Mouse (Mus musculus): ENCODE data around the gene Col5a2. TPM values are rescaled to one million over a fixed set of nuclear protein-coding genes. Genes with fewer than 3 reads are reported as not detected.
"Not testable (repeated sequence)": the region's sequence is repeated elsewhere in the genome, so short reads cannot be mapped to it uniquely, and the experiment has no call there.

The Col5a2 gene
- polyA plus RNA-seq (2011; ENCODE audit: insufficient read depth, insufficient read length, low read depth, missing spikeins): 2.9 and 3.0 TPM in 2 replicates

DNA sequence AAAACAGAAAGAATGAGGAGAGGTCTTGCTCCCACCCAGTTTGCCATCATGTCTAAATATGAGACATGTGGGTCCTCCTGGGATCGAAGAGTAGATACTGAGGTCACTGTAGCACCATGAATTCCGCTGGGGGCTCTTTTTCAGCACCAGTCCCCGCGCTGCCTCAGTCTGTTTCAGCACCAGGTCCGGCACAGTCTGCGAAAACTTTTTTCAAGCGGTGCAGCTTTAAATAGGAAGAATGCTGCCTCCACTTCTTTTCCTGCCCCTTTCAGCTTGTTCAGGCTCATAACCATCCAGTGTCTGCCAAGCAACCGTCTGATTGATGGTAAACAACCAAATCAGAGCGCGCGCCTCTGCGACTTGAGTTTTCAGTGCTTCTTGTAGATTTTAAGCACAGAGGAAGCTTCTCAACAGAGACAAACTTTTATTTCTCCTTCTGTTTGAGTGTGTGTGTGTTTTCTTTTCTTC lies at the start of gene Col5a2:
Gene Col5a2 (minus strand): TSS at position 418 of the 468 bp plus-strand sequence.
- H3K36me3 ChIP-seq (ENCODE audit: control insufficient read depth, insufficient read depth, low read length, poor library complexity, severe bottlenecking): no peaks in the 10 kb centered on the region

DNA sequence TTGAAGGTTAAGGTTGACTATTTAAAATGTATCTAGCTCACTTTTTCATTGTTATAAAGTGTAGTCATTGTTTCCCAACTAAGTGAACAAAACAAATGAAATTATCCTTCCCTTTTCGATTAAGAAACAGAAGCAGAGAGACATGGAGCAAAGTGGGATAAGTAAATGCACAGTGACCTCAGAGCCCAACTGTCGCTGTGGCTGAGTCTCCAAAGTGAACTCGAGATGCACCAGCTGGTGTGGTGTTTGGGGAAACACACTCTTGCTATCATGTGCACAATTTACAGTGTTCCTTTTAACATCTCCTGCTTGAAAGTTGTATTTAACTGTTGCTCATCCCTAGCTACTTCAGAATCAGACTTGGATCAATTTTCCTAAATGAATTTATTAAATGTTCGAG lies 47.4 kb upstream of the Col5a2 start:
- no peak overlapping the region for H3K27ac ChIP-seq (ENCODE audit: insufficient read depth, low read length)
- no peaks in the 10 kb centered on the region for H3K36me3 ChIP-seq (ENCODE audit: control insufficient read depth, insufficient read depth, low read length, poor library complexity, severe bottlenecking)
- no peaks in the 10 kb centered on the region for H3K27me3 ChIP-seq (ENCODE audit: control insufficient read depth, insufficient read depth, low read length, poor library complexity, severe bottlenecking)
- H3K9ac ChIP-seq (ENCODE audit: low read depth, poor library complexity, severe bottlenecking): no peak overlapping the region
- peaks cover 3% of the 10 kb centered on the region; the same call in 1 of the 2 replicates for H3K9me3 ChIP-seq (replicated peaks; ENCODE audit: control insufficient read depth, insufficient read depth, low read length, poor library complexity, severe bottlenecking)
- TF ChIP-seq CTCF (IDR thresholded peaks at IDR 0.05; ENCODE audit: low read depth, low read length): no peak
- no peak for TF ChIP-seq EP300 (IDR thresholded peaks at IDR 0.05; ENCODE audit: insufficient read depth, low read depth, low read length)
- no peak for TF ChIP-seq POLR2A (IDR thresholded peaks at IDR 0.05; ENCODE audit: insufficient read depth, low read length)
- no peaks in the 10 kb centered on the region for H3K4me1 ChIP-seq (ENCODE audit: control insufficient read depth, insufficient read depth, low read length)
- no peak overlapping the region for H3K4me3 ChIP-seq (ENCODE audit: low read depth, low read length)

More for the DNA sequence above, at the start of gene Col5a2:
- no peak within 1 kb of the TSS for H3K4me3 ChIP-seq (ENCODE audit: low read depth, low read length)
- no peak within 1 kb of the TSS for H3K27ac ChIP-seq (ENCODE audit: insufficient read depth, low read length)
- H3K9me3 ChIP-seq (replicated peaks; ENCODE audit: control insufficient read depth, insufficient read depth, low read length, poor library complexity, severe bottlenecking): no peaks in the 10 kb centered on the region; the same call in 1 of the 2 replicates
- peaks cover 1% of the 10 kb centered on the region for H3K4me1 ChIP-seq (ENCODE audit: control insufficient read depth, insufficient read depth, low read length)
- TF ChIP-seq POLR2A (IDR thresholded peaks at IDR 0.05; ENCODE audit: insufficient read depth, low read length): no peak
- TF ChIP-seq CTCF (IDR thresholded peaks at IDR 0.05; ENCODE audit: low read depth, low read length): no peak
- TF ChIP-seq EP300 (IDR thresholded peaks at IDR 0.05; ENCODE audit: insufficient read depth, low read depth, low read length): no peak
- H3K9ac ChIP-seq (ENCODE audit: low read depth, poor library complexity, severe bottlenecking): no peak within 1 kb of the TSS
- H3K27me3 ChIP-seq (ENCODE audit: control insufficient read depth, insufficient read depth, low read length, poor library complexity, severe bottlenecking): no peaks in the 10 kb centered on the region

DNA sequence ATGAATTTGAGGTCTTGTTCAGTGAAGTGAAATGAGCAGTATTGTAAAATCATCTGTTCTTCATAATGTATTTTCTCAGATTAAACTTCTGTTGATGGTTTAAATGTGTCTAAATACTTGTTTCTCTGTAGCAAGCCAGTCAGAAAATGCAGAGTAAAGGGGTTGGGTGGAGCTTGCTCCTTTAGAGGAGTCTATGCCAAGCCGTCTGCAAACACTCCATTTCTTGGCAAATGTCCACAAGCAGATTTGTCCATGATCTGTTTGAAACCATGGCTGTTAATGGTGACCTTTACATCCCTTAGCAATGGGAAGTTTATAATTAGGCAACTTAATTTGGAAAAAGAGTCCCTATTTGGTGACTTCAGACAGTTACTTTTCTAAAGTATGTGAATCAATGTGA lies 38.8 kb upstream of the Col5a2 start:
- Histone ChIP-seq H3K4me3 (ENCODE audit: low read depth, low read length) (no peak overlapping the region), H3K9ac (ENCODE audit: low read depth, poor library complexity, severe bottlenecking) (no peak overlapping the region), H3K27me3 (ENCODE audit: control insufficient read depth, insufficient read depth, low read length, poor library complexity, severe bottlenecking) (no peaks in the 10 kb centered on the region), H3K9me3 (replicated peaks; ENCODE audit: control insufficient read depth, insufficient read depth, low read length, poor library complexity, severe bottlenecking) (0 out of 2 replicates have a peak, but pooled peaks cover 4% of the 10 kb centered on the region), H3K36me3 (ENCODE audit: control insufficient read depth, insufficient read depth, low read length, poor library complexity, severe bottlenecking) (no peaks in the 10 kb centered on the region), H3K4me1 (ENCODE audit: control insufficient read depth, insufficient read depth, low read length) (no peaks in the 10 kb centered on the region), H3K27ac (ENCODE audit: insufficient read depth, low read length) (no peak overlapping the region)
- no peak for TF ChIP-seq EP300 (IDR thresholded peaks at IDR 0.05; ENCODE audit: insufficient read depth, low read depth, low read length)
- no peak for TF ChIP-seq CTCF (IDR thresholded peaks at IDR 0.05; ENCODE audit: low read depth, low read length)
- no peak for TF ChIP-seq POLR2A (IDR thresholded peaks at IDR 0.05; ENCODE audit: insufficient read depth, low read length)

GRCm38 (mm10) chr1:45541161-45541560 lies 38.1 kb upstream of the Col5a2 start:
- Histone ChIP-seq H3K36me3 (ENCODE audit: control insufficient read depth, insufficient read depth, low read length, poor library complexity, severe bottlenecking) (no peaks in the 10 kb centered on the region), H3K4me1 (ENCODE audit: control insufficient read depth, insufficient read depth, low read length) (no peaks in the 10 kb centered on the region), H3K4me3 (ENCODE audit: low read depth, low read length) (no peak overlapping the region), H3K9me3 (replicated peaks; ENCODE audit: control insufficient read depth, insufficient read depth, low read length, poor library complexity, severe bottlenecking) (peaks cover 7% of the 10 kb centered on the region; the same call in 1 of the 2 replicates), H3K9ac (ENCODE audit: low read depth, poor library complexity, severe bottlenecking) (no peak overlapping the region), H3K27ac (ENCODE audit: insufficient read depth, low read length) (no peak overlapping the region), H3K27me3 (ENCODE audit: control insufficient read depth, insufficient read depth, low read length, poor library complexity, severe bottlenecking) (no peaks in the 10 kb centered on the region)
- no peak for TF ChIP-seq EP300 (IDR thresholded peaks at IDR 0.05; ENCODE audit: insufficient read depth, low read depth, low read length)
- TF ChIP-seq POLR2A (IDR thresholded peaks at IDR 0.05; ENCODE audit: insufficient read depth, low read length): no peak
- no peak for TF ChIP-seq CTCF (IDR thresholded peaks at IDR 0.05; ENCODE audit: low read depth, low read length)

- no peaks in the 10 kb centered on the region for H3K9me3 ChIP-seq (replicated peaks; ENCODE audit: control insufficient read depth, insufficient read depth, low read length, poor library complexity, severe bottlenecking)
- TF ChIP-seq POLR2A (IDR thresholded peaks at IDR 0.05; ENCODE audit: insufficient read depth, low read length) (no peak), EP300 (IDR thresholded peaks at IDR 0.05; ENCODE audit: insufficient read depth, low read depth, low read length) (no peak), CTCF (IDR thresholded peaks at IDR 0.05; ENCODE audit: low read depth, low read length) (no peak)
- no peaks in the 10 kb centered on the region for H3K27me3 ChIP-seq (ENCODE audit: control insufficient read depth, insufficient read depth, low read length, poor library complexity, severe bottlenecking)
- no peak overlapping the region for H3K9ac ChIP-seq (ENCODE audit: low read depth, poor library complexity, severe bottlenecking)
- no peaks in the 10 kb centered on the region for H3K4me1 ChIP-seq (ENCODE audit: control insufficient read depth, insufficient read depth, low read length)
- no peak overlapping the region for H3K27ac ChIP-seq (ENCODE audit: insufficient read depth, low read length)
- H3K4me3 ChIP-seq (ENCODE audit: low read depth, low read length): no peak overlapping the region
- H3K36me3 ChIP-seq (ENCODE audit: control insufficient read depth, insufficient read depth, low read length, poor library complexity, severe bottlenecking): no peaks in the 10 kb centered on the region
These were observed 28.4 kb upstream of the Col5a2 start for GRCm38 (mm10) chr1:45531486-45531885.

DNA sequence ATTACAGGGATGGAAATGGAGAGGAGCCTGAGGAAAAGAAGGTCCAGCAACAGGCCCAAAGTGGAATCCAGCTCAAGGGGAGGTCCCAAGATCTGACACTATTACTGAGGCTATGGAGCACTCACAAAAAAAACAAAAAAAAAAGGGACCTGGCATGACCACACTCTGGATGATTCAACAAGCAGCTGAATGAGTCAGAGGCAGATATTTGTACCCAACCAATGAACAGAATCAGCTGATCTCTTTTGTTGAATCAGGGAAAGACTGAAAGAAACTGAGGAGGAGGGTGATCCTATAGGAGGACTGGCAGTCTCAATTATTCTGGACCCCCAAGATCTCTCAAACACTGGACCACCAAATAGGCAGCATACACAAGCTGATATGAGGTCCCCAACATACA lies 24.4 kb upstream of the Col5a2 start:
- H3K4me3 ChIP-seq (ENCODE audit: low read depth, low read length); H3K27me3 ChIP-seq (ENCODE audit: control insufficient read depth, insufficient read depth, low read length, poor library complexity, severe bottlenecking); H3K9me3 ChIP-seq (replicated peaks; ENCODE audit: control insufficient read depth, insufficient read depth, low read length, poor library complexity, severe bottlenecking); H3K27ac ChIP-seq (ENCODE audit: insufficient read depth, low read length); H3K4me1 ChIP-seq (ENCODE audit: control insufficient read depth, insufficient read depth, low read length); H3K36me3 ChIP-seq (ENCODE audit: control insufficient read depth, insufficient read depth, low read length, poor library complexity, severe bottlenecking); H3K9ac ChIP-seq (ENCODE audit: low read depth, poor library complexity, severe bottlenecking): not testable (repeated sequence)
